Mouse (Mus musculus): ENCODE measurements around the gene Usp35.

The Usp35 gene

GRCm38 (mm10) chr7:97331726-97332666, at the start of gene Usp35, which contains the start of gene Kctd21:
Gene Usp35 (minus strand): TSS chr7:97332020.
Gene Kctd21 (plus strand): TSS chr7:97332327.
- peak; percentile 96 for DNase-seq (ENCODE audit: low read depth, low spot score)

GRCm38 (mm10) chr7:97380500-97381123, 48.8 kb upstream of the Usp35 start:
- no peak for DNase-seq (ENCODE audit: low read depth, low spot score)

DNA sequence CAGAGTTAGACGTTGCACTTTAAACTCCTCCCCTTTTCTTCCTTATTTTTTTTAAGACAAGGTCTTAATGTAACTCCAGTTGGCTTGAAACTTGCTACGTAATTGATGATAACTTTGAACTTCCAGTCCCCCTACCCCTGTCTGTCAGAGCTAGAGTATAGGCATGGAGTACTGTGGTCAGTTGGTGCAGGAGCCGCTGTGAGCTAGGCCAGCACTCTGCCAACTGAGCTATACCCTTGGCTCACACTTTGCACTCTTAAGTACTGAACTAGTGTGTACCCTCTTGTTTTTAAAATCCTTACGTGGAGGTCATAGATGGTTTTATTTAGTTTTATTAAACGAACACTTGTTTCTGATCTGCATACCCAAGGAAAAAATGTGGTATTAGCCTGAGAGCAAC, 47.5 kb upstream of the Usp35 start:
- DNase-seq (ENCODE audit: low read depth, low spot score), result no peak

- no peak for DNase-seq (ENCODE audit: low read depth, low spot score)
These were observed 44.1 kb upstream of the Usp35 start for GRCm38 (mm10) chr7:97375906-97376305.

DNA sequence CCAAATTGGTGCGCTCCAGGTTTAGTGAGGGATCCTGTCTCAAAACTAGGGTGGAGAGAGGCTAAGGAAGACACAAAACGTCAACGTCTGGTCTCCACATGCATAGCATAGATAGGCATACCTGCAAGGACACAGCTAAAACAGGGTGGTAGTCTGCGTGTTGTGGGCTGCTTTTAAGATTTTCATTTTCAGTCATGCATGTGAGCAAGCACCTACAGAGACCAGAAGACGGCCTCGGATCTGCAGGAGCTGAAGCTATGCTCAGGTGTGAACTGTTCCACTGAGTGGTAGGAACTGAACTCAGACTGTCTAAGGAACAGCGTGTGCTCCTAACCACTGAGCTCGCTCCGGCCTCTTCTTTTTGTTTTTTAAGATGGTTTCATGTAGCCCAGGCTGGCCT, 43.3 kb upstream of the Usp35 start:
- DNase-seq (ENCODE audit: low read depth, low spot score), result no peak

GRCm38 (mm10) chr7:97365887-97366286, 34.1 kb upstream of the Usp35 start:
- DNase-seq (ENCODE audit: low read depth, low spot score), result no peak

GRCm38 (mm10) chr7:97361467-97361866, 29.6 kb upstream of the Usp35 start:
- DNase-seq (ENCODE audit: low read depth, low spot score), result peak; percentile 69

- DNase-seq (ENCODE audit: low read depth, low spot score), result no peak
These were observed 29.1 kb upstream of the Usp35 start for GRCm38 (mm10) chr7:97360955-97361354.

DNA sequence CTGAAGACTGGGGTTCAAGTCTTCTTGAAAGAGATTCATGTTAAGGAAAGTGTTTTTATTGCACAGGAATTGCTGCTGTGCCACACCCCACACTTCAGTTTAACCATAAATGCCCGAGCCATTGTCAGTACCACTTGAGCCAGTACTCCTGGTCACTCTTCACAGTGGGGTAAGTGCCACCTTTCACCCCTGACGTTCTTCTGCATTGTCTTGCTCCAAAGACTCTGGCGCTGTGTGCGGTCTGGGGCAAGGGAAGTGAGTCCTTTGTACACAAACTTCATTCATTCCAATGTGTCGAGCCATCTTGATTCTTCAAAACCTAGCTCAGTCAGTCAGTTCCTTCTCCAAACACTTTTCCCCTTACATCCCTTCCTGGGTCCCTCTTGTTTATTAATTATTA, 28.3 kb upstream of the Usp35 start:
- DNase-seq (ENCODE audit: low read depth, low spot score), result no peak

DNA sequence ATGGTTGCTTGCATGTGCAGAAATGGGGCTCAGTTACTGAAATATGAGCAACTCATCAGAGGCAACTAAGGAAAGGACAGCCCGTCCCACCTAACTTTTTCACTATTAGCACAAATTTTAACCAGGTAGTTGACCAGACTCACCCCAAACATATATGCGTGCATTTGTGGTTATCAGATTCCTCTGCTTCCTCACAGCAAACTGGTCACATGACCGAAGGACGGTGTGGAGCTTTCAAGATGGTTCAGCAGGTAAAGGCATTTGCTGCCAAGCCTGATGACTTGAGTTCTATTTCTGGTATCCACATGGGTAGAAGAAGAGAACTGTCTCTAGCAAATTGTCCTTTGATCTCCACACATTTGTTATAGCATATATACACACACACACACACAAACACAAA, 26.5 kb upstream of the Usp35 start:
- no peak for DNase-seq (ENCODE audit: low read depth, low spot score)

DNA sequence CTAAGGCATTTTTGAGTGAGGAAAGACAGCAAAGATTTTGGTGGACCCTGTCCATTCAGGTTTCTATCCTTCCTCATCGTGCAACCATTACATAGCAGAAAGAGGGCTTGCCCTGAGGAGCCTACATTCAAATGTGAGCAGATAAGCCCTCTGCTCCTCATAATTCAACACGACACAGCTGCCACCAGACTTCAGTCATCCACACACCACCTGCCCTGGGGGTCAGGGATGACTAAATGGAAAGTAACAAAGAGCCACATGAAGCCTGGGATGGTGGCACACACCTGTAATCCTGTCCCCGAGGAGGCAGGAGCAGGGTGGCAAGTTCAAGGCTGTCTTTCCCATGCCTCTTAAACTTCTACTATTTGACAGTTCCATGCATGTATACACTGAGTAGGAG, 26.0 kb upstream of the Usp35 start:
- no peak for DNase-seq (ENCODE audit: low read depth, low spot score)

DNA sequence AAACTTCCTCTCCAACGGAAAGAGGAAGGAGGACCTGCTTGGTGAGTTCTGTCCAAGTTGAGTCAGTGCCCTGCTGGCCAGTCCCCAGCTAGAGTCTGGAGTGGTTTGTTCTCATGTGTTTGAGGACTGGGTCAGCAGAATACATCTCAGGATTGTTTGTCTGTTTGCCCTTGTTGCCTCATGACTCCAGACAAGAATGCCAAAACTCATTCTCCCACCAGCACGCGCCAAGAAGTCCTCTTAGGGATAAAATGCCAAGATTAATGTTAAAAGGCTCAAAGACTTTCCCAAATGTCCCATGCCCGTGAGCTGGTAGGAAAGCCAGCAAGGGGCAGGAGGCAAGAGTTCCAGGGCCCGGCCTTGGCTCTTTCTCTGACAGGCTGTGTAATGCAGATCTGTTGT, 25.1 kb upstream of the Usp35 start:
- no peak for DNase-seq (ENCODE audit: low read depth, low spot score)

DNA sequence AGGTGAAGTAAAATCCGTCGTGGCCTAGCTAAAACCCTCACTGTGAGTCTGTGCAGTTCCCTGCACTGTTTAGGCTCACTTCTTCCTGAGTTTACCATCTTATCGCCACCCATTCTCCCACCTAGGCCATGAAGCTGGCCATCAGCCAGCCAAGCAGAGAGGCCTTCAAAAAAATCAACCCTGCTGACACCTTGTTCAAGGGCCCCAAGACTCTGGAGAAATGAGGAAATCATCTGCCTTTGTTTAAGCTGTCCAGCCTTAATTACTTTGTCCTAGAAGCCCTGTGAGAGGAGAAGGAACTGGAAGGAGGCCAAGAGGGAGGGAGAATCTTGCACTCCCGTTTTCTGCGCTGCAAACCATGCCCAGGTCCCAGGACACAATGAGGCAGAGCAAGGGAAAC, 24.4 kb upstream of the Usp35 start:
- DNase-seq (ENCODE audit: low read depth, low spot score), result no peak

DNA sequence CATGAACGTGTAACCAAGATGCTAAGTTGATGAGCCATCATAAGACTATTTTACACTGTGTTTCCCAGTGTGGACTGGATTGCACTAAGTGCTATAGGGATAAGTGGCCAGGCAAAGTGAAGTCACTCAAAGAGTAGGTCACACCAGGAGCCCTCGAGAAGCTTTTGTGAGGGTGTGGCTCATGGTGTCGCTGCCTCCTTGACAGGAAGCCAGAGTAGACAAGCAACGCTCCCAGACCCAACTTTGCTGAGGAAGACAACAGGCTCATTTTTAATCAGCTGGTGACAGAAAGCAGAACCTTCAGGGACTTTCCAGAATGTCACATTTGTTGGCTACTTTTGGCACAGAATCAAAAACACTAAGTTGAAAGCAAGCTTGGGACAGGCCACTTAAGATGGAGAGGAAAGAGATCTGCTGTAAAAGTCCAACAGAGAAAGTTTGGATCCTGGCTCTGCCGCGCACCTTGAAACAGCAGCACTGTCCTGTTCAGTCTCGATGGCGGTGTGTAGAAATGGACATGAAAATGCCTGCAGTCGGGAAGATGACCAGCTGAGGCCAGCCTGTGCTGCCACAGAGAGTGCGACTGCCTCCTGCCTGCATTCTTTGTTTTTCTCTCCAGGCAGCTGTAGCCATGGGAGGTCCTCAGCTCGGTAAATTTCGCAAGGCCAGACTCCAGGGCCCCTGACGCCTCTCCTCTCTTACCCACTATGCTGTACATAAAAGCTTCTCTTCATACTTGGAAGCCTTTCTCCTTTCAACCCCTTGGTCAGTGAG, 23.4 kb upstream of the Usp35 start:
- DNase-seq (ENCODE audit: low read depth, low spot score), result no peak

- DNase-seq (ENCODE audit: low read depth, low spot score), result no peak
These were observed 21.5 kb upstream of the Usp35 start for GRCm38 (mm10) chr7:97353356-97353755.

- DNase-seq (ENCODE audit: low read depth, low spot score), result no peak
These were observed 20.1 kb upstream of the Usp35 start for GRCm38 (mm10) chr7:97351792-97352513.

- no peak for DNase-seq (ENCODE audit: low read depth, low spot score)
These were observed 19.1 kb upstream of the Usp35 start for GRCm38 (mm10) chr7:97350891-97351290.

GRCm38 (mm10) chr7:97349438-97349837, 17.6 kb upstream of the Usp35 start:
- DNase-seq (ENCODE audit: low read depth, low spot score), result no peak

DNA sequence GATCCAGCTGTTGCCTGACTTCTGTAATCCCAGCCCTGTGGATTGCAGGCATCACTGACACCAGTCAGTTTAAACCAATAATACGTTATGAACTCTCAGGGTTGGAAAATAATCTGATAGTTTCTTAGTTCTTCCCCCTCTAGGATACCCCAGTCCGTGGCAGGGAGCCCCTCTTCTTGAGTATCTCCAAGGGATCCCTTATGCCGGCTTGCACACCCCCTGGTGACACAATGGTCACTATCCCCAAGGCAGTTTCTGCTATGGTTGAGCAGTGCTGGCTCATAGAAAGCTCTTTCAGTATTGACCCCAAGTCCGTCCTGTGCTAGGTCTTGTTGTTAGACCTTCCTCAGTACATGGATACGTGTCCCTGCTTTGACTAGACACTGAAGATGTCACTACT, 17.0 kb upstream of the Usp35 start:
- DNase-seq (ENCODE audit: low read depth, low spot score), result no peak

DNA sequence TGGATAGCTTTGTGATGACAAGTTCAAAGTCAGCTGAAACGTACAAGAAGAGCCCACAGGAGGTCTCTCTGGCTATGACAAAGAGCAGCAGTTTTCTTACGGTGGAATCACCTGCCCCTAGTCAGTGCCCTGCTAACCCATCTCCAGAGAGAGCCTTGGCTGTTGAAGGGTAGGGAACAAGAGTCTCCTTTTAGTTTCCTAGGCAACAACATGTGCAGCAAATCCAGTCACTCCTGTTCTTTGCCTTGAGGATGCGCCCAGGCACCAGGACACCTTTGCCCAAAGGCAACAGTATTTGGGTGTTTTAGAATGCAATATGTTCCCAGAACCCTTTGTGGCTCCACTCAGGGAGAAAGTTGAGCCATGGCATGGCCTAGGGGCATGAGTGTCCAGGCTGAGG, 16.5 kb upstream of the Usp35 start:
- no peak for DNase-seq (ENCODE audit: low read depth, low spot score)

GRCm38 (mm10) chr7:97347464-97347863, 15.6 kb upstream of the Usp35 start:
- no peak for DNase-seq (ENCODE audit: low read depth, low spot score)

DNA sequence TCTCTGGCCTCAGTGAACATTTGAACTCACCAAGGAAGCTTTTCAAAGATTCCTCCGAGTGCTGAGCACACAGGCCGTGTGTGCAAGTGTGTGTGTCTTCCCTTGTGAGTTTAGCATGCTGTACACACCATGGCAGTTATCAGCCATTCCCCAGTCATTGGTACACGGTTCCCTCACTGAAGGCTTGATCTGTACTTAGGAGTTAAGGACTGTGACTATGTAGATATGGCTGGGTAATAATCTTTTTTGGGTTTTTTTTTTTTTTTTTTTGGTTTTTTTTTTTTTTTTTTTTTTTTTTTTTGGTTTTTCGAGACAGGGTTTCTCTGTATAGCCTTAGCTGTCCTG, 15.0 kb upstream of the Usp35 start:
- DNase-seq (ENCODE audit: low read depth, low spot score), result no peak
